Mouse (Mus musculus): ENCODE data around the gene Pdgfa. TPM values are rescaled to one million over a fixed set of nuclear protein-coding genes. Genes with fewer than 3 reads are reported as not detected.
A peak's percentile ranks its signal among the peaks of the same experiment; 100 is the strongest.

Gene Pdgfa
- total RNA-seq, 4 experiments from 2014 or later = 25.6 to 51.6 (median 36.7) TPM

- peak; percentile 33 for DNase-seq
These were observed 44.2 kb downstream of the Pdgfa start for GRCm38 (mm10) chr5:138952969-138953368.

- no peak for DNase-seq
These were observed 45.9 kb downstream of the Pdgfa start for GRCm38 (mm10) chr5:138951305-138951704.

GRCm38 (mm10) chr5:138949165-138949564 lies 48.0 kb downstream of the Pdgfa start:
- DNase-seq = no peak

- DNase-seq = no peak
These were observed 48.9 kb downstream of the Pdgfa start for GRCm38 (mm10) chr5:138948031-138948980.

GRCm38 (mm10) chr5:138947487-138947886 lies 49.7 kb downstream of the Pdgfa start:
- DNase-seq = no peak

GRCm38 (mm10) chr5:138946931-138947330 lies 50.2 kb downstream of the Pdgfa start:
- DNase-seq = no peak

- DNase-seq = no peak
These were observed 52.2 kb downstream of the Pdgfa start for GRCm38 (mm10) chr5:138945011-138945410.

GRCm38 (mm10) chr5:138944551-138944950 lies 52.6 kb downstream of the Pdgfa start:
- no peak for DNase-seq

- DNase-seq = no peak
These were observed 55.3 kb downstream of the Pdgfa start for GRCm38 (mm10) chr5:138941842-138942241.

- DNase-seq = no peak
These were observed 56.6 kb downstream of the Pdgfa start for GRCm38 (mm10) chr5:138940576-138940975.

- DNase-seq = no peak
These were observed 58.5 kb downstream of the Pdgfa start for GRCm38 (mm10) chr5:138938572-138939163.

- no peak for DNase-seq
These were observed 60.6 kb downstream of the Pdgfa start for GRCm38 (mm10) chr5:138936399-138937089.

GRCm38 (mm10) chr5:138934540-138934939 lies 62.6 kb downstream of the Pdgfa start:
- DNase-seq = no peak

- DNase-seq = no peak
These were observed 64.4 kb downstream of the Pdgfa start for GRCm38 (mm10) chr5:138932460-138933432.

- DNase-seq = no peak
These were observed 65.3 kb downstream of the Pdgfa start for GRCm38 (mm10) chr5:138931836-138932235.

- no peak for DNase-seq
These were observed 67.2 kb downstream of the Pdgfa start for GRCm38 (mm10) chr5:138929879-138930507.

Other genes with a start within 250 kb of the Pdgfa start
- 10 to 100 TPM; 12.4 to 43.6 (median 20.6) TPM for gene Fam20c, start 242.9 kb downstream of the Pdgfa start, total RNA-seq (2022)
- gene Gm5294, start 177.3 kb downstream of the Pdgfa start, total RNA-seq (2022) = not detected
- 10 to 100 TPM; 38.5 to 62.4 (median 55.9) TPM for gene Prkar1b, start 152.6 kb upstream of the Pdgfa start, total RNA-seq (2022)
- gene Dnaaf5, start 152.9 kb upstream of the Pdgfa start, total RNA-seq (2022) = 10 to 100 TPM; 21.7 to 24.3 (median 22.7) TPM
- 100 to 1,000 TPM in 3 of 4 experiments, 10 to 100 TPM in 1; 86.6 to 128 (median 111) TPM for gene Sun1, start 203.3 kb upstream of the Pdgfa start, total RNA-seq (2022)